Mouse (Mus musculus): Measurements from ENCODE around the gene Gm20503. TPM values are rescaled to one million over a fixed set of nuclear protein-coding genes. Genes with fewer than 3 reads are reported as not detected.
A peak's percentile ranks its signal among the peaks of the same experiment; 100 is the strongest.

The Gm20503 gene
- total and polyA plus RNA-seq, 3 experiments = 3.3 TPM; not detected in 2

GRCm38 (mm10) chr4:59043891-59044290, 40.9 kb downstream of the Gm20503 start:
- peak; percentile 83 for DNase-seq (ENCODE audit: low read depth, low spot score)
- Histone ChIP-seq H3K27ac (ENCODE audit: control insufficient read depth, low read depth, low read length) (peak overlapping the region; percentile 85), H3K27me3 (ENCODE audit: control insufficient read depth in 1 of 2, insufficient read depth in 2 of 2, low read length in 2 of 2) (no peaks in the 10 kb centered on the region), H3K4me1 (ENCODE audit: control insufficient read depth in 1 of 2, insufficient read depth in 2 of 2, low read length in 2 of 2) (peaks cover 9 to 19% of the 10 kb centered on the region in 2 experiments), H3K36me3 (ENCODE audit: control insufficient read depth in 1 of 2, insufficient read depth in 2 of 2, low read length in 2 of 2) (peaks cover 0 to 32% of the 10 kb centered on the region in 2 experiments; a peak in 2 of 4 replicates), H3K9me3 (replicated peaks; ENCODE audit: insufficient read depth, low read length) (no peaks in the 10 kb centered on the region), H3K9ac (ENCODE audit: control insufficient read depth, low read depth, low read length, poor library complexity, severe bottlenecking) (peak overlapping the region; percentile 44), H3K79me2 (ENCODE audit: control insufficient read depth, insufficient read depth, low read length, poor library complexity) (no peaks in the 10 kb centered on the region), H3K4me3 (ENCODE audit: control insufficient read depth in 1 of 2, insufficient read depth in 1 of 2, low read depth in 2 of 2, low read length in 2 of 2) (peak overlapping the region; percentile 21 to 53; a peak in 2 of 4 replicates)
- TF ChIP-seq BHLHE40 (IDR thresholded peaks at IDR 0.05; ENCODE audit: borderline replicate concordance, low read depth, low read length) (0 out of 2 replicates have a peak, but pooled peaks have one; percentile 8), RAD21 (IDR thresholded peaks at IDR 0.05; ENCODE audit: low read depth, low read length) (no peak; the same call in 1 of the 2 replicates), POLR2AphosphoS2 (IDR thresholded peaks at IDR 0.05; ENCODE audit: low read length) (no peak), GATA1 (IDR thresholded peaks at IDR 0.05; ENCODE audit: low read depth, low read length) (peak; percentile 86), RCOR1 (IDR thresholded peaks at IDR 0.05; ENCODE audit: low read depth, low read length) (peak; percentile 66), NRF1 (IDR thresholded peaks at IDR 0.05; ENCODE audit: insufficient read depth, low read depth, low read length, poor library complexity, severe bottlenecking) (no peak), JUND (IDR thresholded peaks at IDR 0.05; ENCODE audit: low read depth, low read length) (peak; percentile 93), MAZ (IDR thresholded peaks at IDR 0.05; ENCODE audit: low read depth, low read length) (no peak), UBTF (IDR thresholded peaks at IDR 0.05; ENCODE audit: borderline replicate concordance, insufficient read depth, low read depth, low read length) (no peak), POLR2A (IDR thresholded peaks at IDR 0.05; ENCODE audit: control insufficient read depth in 1 of 2, insufficient read depth in 1 of 2, low read depth in 1 of 2, low read length in 2 of 2, poor library complexity in 1 of 2) (no peak), HCFC1 (IDR thresholded peaks at IDR 0.05; ENCODE audit: low read depth, low read length) (no peak), ZC3H11A (IDR thresholded peaks at IDR 0.05; ENCODE audit: low read depth, low read length) (no peak), MYB (IDR thresholded peaks at IDR 0.05; ENCODE audit: low read depth, low read length) (no peak), SMC3 (IDR thresholded peaks at IDR 0.05; ENCODE audit: low read depth, low read length) (no peak), NELFE (IDR thresholded peaks at IDR 0.05; ENCODE audit: low read depth, low read length) (no peak), MYC (IDR thresholded peaks at IDR 0.05; ENCODE audit: low read depth, low read length) (peak; percentile 50; the same call in 1 of the 2 replicates), ELF1 (IDR thresholded peaks at IDR 0.05; ENCODE audit: low read depth, low read length) (no peak), GABPA (IDR thresholded peaks at IDR 0.05; ENCODE audit: low read depth, low read length) (no peak), CTCF (IDR thresholded peaks at IDR 0.05 in 2 of 3, conservative IDR thresholded peaks at IDR 0.05 in 1 of 3; ENCODE audit: control insufficient read depth in 1 of 3, insufficient read depth in 1 of 3, low read depth in 2 of 3, low read length in 3 of 3, poor library complexity in 1 of 3, severe bottlenecking in 1 of 3) (no peak), KAT2A (conservative IDR thresholded peaks at IDR 0.05; ENCODE audit: low read depth, low read length) (no peak), MAFK (IDR thresholded peaks at IDR 0.05; ENCODE audit: borderline replicate concordance, low read depth, low read length) (0 out of 2 replicates have a peak, but pooled peaks have one; percentile 39), EP300 (IDR thresholded peaks at IDR 0.05; ENCODE audit: low read depth in 1 of 2, low read length in 2 of 2) (peak; percentile 80 to 96), USF1 (IDR thresholded peaks at IDR 0.05; ENCODE audit: low read depth, low read length) (no peak), E2F4 (IDR thresholded peaks at IDR 0.05; ENCODE audit: borderline replicate concordance, low read depth, low read length) (no peak), TAL1 (IDR thresholded peaks at IDR 0.05; ENCODE audit: low read length) (peak; percentile 47), ZMIZ1 (IDR thresholded peaks at IDR 0.05; ENCODE audit: low read depth, low read length) (no peak), TBP (IDR thresholded peaks at IDR 0.05; ENCODE audit: low read depth, low read length) (no peak), MXI1 (IDR thresholded peaks at IDR 0.05; ENCODE audit: low read depth, low read length) (no peak), ZNF384 (IDR thresholded peaks at IDR 0.05; ENCODE audit: low read depth, low read length) (peak; percentile 70), SIN3A (IDR thresholded peaks at IDR 0.05; ENCODE audit: low read length) (no peak; the same call in none of the 2 replicates), POLR2AphosphoS5 (IDR thresholded peaks at IDR 0.05; ENCODE audit: borderline replicate concordance, low read depth, low read length) (no peak), MEF2A (IDR thresholded peaks at IDR 0.05; ENCODE audit: extremely low read depth, insufficient replicate concordance, low read depth, low read length, poor library complexity, severe bottlenecking) (no peak), MAX (IDR thresholded peaks at IDR 0.05; ENCODE audit: low read length) (no peak), CHD1 (IDR thresholded peaks at IDR 0.05; ENCODE audit: low read depth, low read length) (no peak), ZKSCAN1 (IDR thresholded peaks at IDR 0.05; ENCODE audit: low read depth, low read length) (no peak), TCF12 (IDR thresholded peaks at IDR 0.05; ENCODE audit: low read depth, low read length) (peak; percentile 48; the same call in 1 of the 2 replicates), USF2 (IDR thresholded peaks at IDR 0.05; ENCODE audit: borderline replicate concordance in 1 of 2, insufficient read depth in 1 of 2, low read depth in 1 of 2, low read length in 2 of 2) (no peak)
